Mouse (Mus musculus) testis, adult 2 months (tissue): ENCODE data around the gene Pcca. TPM values are rescaled to one million over a fixed set of nuclear protein-coding genes. Genes with fewer than 3 reads are reported as not detected.

Experiments
- H3K27ac ChIP-seq: fragments of 200-500 bp; 2 replicates; pipeline ENCODE4 v1.5.1; 2012; ENCODE audit warnings: low read depth, low read length; ENCODE audit not compliant: control insufficient read depth, insufficient read depth
- H3K27me3 ChIP-seq: fragments of 200-500 bp; 2 replicates; pipeline ENCODE4 v1.6.1; 2012; ENCODE audit warnings: mild to moderate bottlenecking, low read length, moderate library complexity; ENCODE audit not compliant: control insufficient read depth, insufficient read depth
- H3K36me3 ChIP-seq: fragments of 200-500 bp; 2 replicates; pipeline ENCODE4 v1.6.1; 2012; ENCODE audit warnings: mild to moderate bottlenecking, low read length; ENCODE audit not compliant: control insufficient read depth, insufficient read depth
- H3K4me1 ChIP-seq: fragments of 200-500 bp; 2 replicates; pipeline ENCODE4 v1.6.1; 2012; ENCODE audit warnings: low read length; ENCODE audit not compliant: control insufficient read depth, insufficient read depth
- H3K4me3 ChIP-seq: fragments of 200-500 bp; 2 replicates; pipeline ENCODE4 v1.5.1; 2012; ENCODE audit warnings: low read depth, mild to moderate bottlenecking, low read length, moderate library complexity, mixed read lengths; ENCODE audit not compliant: control insufficient read depth
- CTCF ChIP-seq: fragments of 200-500 bp; IDR thresholded peaks from 2 replicates; pipeline ENCODE4 v1.5.1; 2012; ENCODE audit warnings: low read depth, mild to moderate bottlenecking, inconsistent platforms, low read length, moderate library complexity; ENCODE audit not compliant: control insufficient read depth, insufficient read depth, insufficient replicate concordance
- POLR2A ChIP-seq: fragments of 200-500 bp; IDR thresholded peaks from 2 replicates; pipeline ENCODE4 v1.6.1; 2012; ENCODE audit warnings: low read depth, mild to moderate bottlenecking, inconsistent platforms, low read length, moderate library complexity; ENCODE audit not compliant: control insufficient read depth
- polyA plus RNA-seq: library from polyadenylated mRNA; depleted of rRNA; stranded (reverse); fragments of >200 nt; gene quantifications from 2 replicates; pipeline ENCODE4 v1.2.3, GENCODE M21; 2012

The Pcca gene
- polyA plus RNA-seq, 1 experiment: 47.4 TPM

- Histone ChIP-seq H3K4me3 (no peak overlapping the region), H3K36me3 (no peaks in the 10 kb centered on the region), H3K27ac (no peak overlapping the region), H3K27me3 (no peaks in the 10 kb centered on the region), H3K4me1 (no peaks in the 10 kb centered on the region)
- TF ChIP-seq CTCF: no peak
- TF ChIP-seq POLR2A: no peak
Measured at GRCm38 (mm10) chr14:122903923-122904351, 369.8 kb downstream of the Pcca start.

GRCm38 (mm10) chr14:122905007-122905406 lies 370.9 kb downstream of the Pcca start:
- no peak overlapping the region for H3K27ac ChIP-seq
- H3K27me3 ChIP-seq: no peaks in the 10 kb centered on the region
- TF ChIP-seq POLR2A: no peak
- TF ChIP-seq CTCF: no peak
- no peak overlapping the region for H3K4me3 ChIP-seq
- no peaks in the 10 kb centered on the region for H3K4me1 ChIP-seq
- H3K36me3 ChIP-seq: no peaks in the 10 kb centered on the region

GRCm38 (mm10) chr14:122908075-122908474 lies 374.0 kb downstream of the Pcca start:
- Histone ChIP-seq H3K4me1 (no peaks in the 10 kb centered on the region), H3K4me3 (no peak overlapping the region), H3K27me3 (no peaks in the 10 kb centered on the region), H3K27ac (no peak overlapping the region), H3K36me3 (no peaks in the 10 kb centered on the region)
- TF ChIP-seq CTCF (no peak), POLR2A (no peak)

GRCm38 (mm10) chr14:122909368-122910091 lies 375.4 kb downstream of the Pcca start:
- no peak overlapping the region for H3K27ac ChIP-seq
- H3K4me3 ChIP-seq: no peak overlapping the region
- no peaks in the 10 kb centered on the region for H3K4me1 ChIP-seq
- H3K27me3 ChIP-seq: no peaks in the 10 kb centered on the region
- TF ChIP-seq CTCF (no peak), POLR2A (no peak)
- H3K36me3 ChIP-seq: no peaks in the 10 kb centered on the region

- H3K27me3 ChIP-seq: no peaks in the 10 kb centered on the region
- no peak overlapping the region; the same call in 1 of the 2 replicates for H3K4me3 ChIP-seq
- H3K36me3 ChIP-seq: no peaks in the 10 kb centered on the region
- H3K27ac ChIP-seq: no peak overlapping the region
- TF ChIP-seq CTCF (no peak), POLR2A (no peak)
- H3K4me1 ChIP-seq: no peaks in the 10 kb centered on the region
Measured at GRCm38 (mm10) chr14:122911265-122911664, 377.1 kb downstream of the Pcca start.

GRCm38 (mm10) chr14:122912137-122912536 lies 378.0 kb downstream of the Pcca start:
- TF ChIP-seq POLR2A: no peak
- TF ChIP-seq CTCF: no peak
- no peaks in the 10 kb centered on the region for H3K36me3 ChIP-seq
- no peaks in the 10 kb centered on the region for H3K4me1 ChIP-seq
- H3K4me3 ChIP-seq: peak overlapping the region; percentile 89; the same call in 1 of the 2 replicates
- H3K27ac ChIP-seq: no peak overlapping the region
- no peaks in the 10 kb centered on the region for H3K27me3 ChIP-seq

- Histone ChIP-seq H3K27me3 (no peaks in the 10 kb centered on the region), H3K36me3 (no peaks in the 10 kb centered on the region), H3K27ac (peak overlapping the region; percentile 75), H3K4me3 (peak overlapping the region; percentile 89), H3K4me1 (no peaks in the 10 kb centered on the region)
- TF ChIP-seq POLR2A (no peak; the same call in 1 of the 2 replicates), CTCF (no peak)
Measured at GRCm38 (mm10) chr14:122912812-122913498, 378.8 kb downstream of the Pcca start.
